Mouse (Mus musculus) liver, embryonic 14.5 days (tissue): Measurements from ENCODE around the gene Gm27027. TPM values are rescaled to one million over a fixed set of nuclear protein-coding genes. Genes with fewer than 3 reads are reported as not detected.

Experiments used
- ATAC-seq: fragments of 200-750 bp; cut with Nextera tagmentation; 2 replicates; pipeline ENCODE4 v1.8.0; 2017; ENCODE audit warnings: moderate number of reproducible peaks, mild to moderate bottlenecking, moderate library complexity; ENCODE audit not compliant: insufficient read depth
- DNase-seq, 3 experiments: peaks; one replicate each; pipeline ENCODE4 v3.0.0-alpha.2; 2012 to 2013; ENCODE audit warnings: low read depth in 3 of 3, low spot score in 3 of 3
- H3K27ac ChIP-seq: fragments of 300-500 bp; sonication (generic); 2 replicates; pipeline ENCODE4 v1.5.1; 2014; ENCODE audit warnings: moderate library complexity, mild to moderate bottlenecking, control low read depth, inconsistent platforms
- H3K27me3 ChIP-seq: fragments of 300-500 bp; sonication (generic); 2 replicates; pipeline ENCODE4 v1.6.1; 2014; ENCODE audit warnings: mild to moderate bottlenecking, low read length, moderate library complexity; ENCODE audit not compliant: control insufficient read depth, insufficient read depth
- H3K36me3 ChIP-seq: fragments of 300-500 bp; sonication (generic); replicated peaks from 2 replicates; pipeline ENCODE4 v1.6.1; 2014; ENCODE audit warnings: low read depth; ENCODE audit not compliant: control insufficient read depth, insufficient read depth
- H3K4me1 ChIP-seq, 2 experiments: fragments of 200-500 bp in 1 of 2; fragments of 300-500 bp in 1 of 2; sonication (generic) in 1 of 2; replicated peaks; 2 replicates each; pipeline ENCODE4 v1.6.1; 2012 to 2014; ENCODE audit warnings: antibody characterized with exemption in 1 of 2, inconsistent platforms in 1 of 2, low read length in 1 of 2; ENCODE audit not compliant: control insufficient read depth in 2 of 2, insufficient read depth in 2 of 2
- H3K4me2 ChIP-seq: fragments of 300-500 bp; sonication (generic); 2 replicates; pipeline ENCODE4 v1.6.1; 2014; ENCODE audit warnings: low read depth, mild to moderate bottlenecking, control low read depth, moderate library complexity
- H3K4me3 ChIP-seq, 2 experiments: fragments of 200-500 bp in 1 of 2; fragments of 300-500 bp in 1 of 2; sonication (generic) in 1 of 2; 2 replicates each; pipeline ENCODE4 v1.5.1; 2012 to 2014; ENCODE audit warnings: low read depth in 2 of 2, low read length in 2 of 2, mild to moderate bottlenecking in 2 of 2, control low read depth in 1 of 2, inconsistent platforms in 1 of 2, moderate library complexity in 1 of 2; ENCODE audit not compliant: insufficient read depth in 1 of 2
- H3K9ac ChIP-seq: fragments of 300-500 bp; sonication (generic); replicated peaks from 2 replicates; pipeline ENCODE4 v1.6.1; 2014; ENCODE audit warnings: mild to moderate bottlenecking, control low read depth, moderate library complexity
- H3K9me3 ChIP-seq: fragments of 300-500 bp; sonication (generic); 2 replicates; pipeline ENCODE4 v1.6.1; 2016; ENCODE audit warnings: low read length, mixed read lengths; ENCODE audit not compliant: control insufficient read depth
- CTCF ChIP-seq: IDR thresholded peaks from 2 replicates; pipeline ENCODE4 v1.5.1; 2016; ENCODE audit warnings: antibody characterized with exemption, low read depth, control low read depth
- EP300 ChIP-seq: IDR thresholded peaks from 2 replicates; pipeline ENCODE4 v1.6.1; 2016; ENCODE audit warnings: antibody characterized with exemption, low read depth
- WGBS: fragments of 180-500 bp; shearing (Covaris S2); extraction: QIAGEN DNeasy Blood & Tissue Kit; methylation state at CpG from one replicate; pipeline ENCODE4 v1.1.7; 2014; ENCODE audit not compliant: insufficient replicate concordance; 5-methylcytosine and 5-hydroxymethylcytosine counted together
- polyA plus RNA-seq, 2 experiments: library from polyadenylated mRNA; depleted of rRNA in 1 of 2; stranded (reverse) in 1 of 2; unstranded in 1 of 2; fragments of >200 nt; fragmentation: Nextera tagmentation in 1 of 2; extraction: Ambion mirVana in 1 of 2; gene quantifications; 2 replicates each; pipeline versions ENCODE4 v1.2.1 to v1.2.3; 2012 to 2014

The Gm27027 gene
- polyA plus RNA-seq, 2 experiments = not detected

- Histone ChIP-seq H3K27me3 (no peaks in the 10 kb centered on the region), H3K4me3 (no peak overlapping the region), H3K36me3 (no peaks in the 10 kb centered on the region), H3K27ac (no peak overlapping the region), H3K9me3 (no peaks in the 10 kb centered on the region), H3K4me2 (no peak overlapping the region), H3K9ac (no peak overlapping the region), H3K4me1 (peaks cover 0 to 3% of the 10 kb centered on the region in 2 experiments; a peak in 1 of 4 replicates)
- WGBS = 55% methylated on average over 11 of the region's 11 CpGs
- DNase-seq = no peak
- no peak for TF ChIP-seq EP300
- TF ChIP-seq CTCF = no peak
- no peak for ATAC-seq
Observed at GRCm38 (mm10) chr2:93941670-93942069, 54.5 kb downstream of the Gm27027 start.

DNA sequence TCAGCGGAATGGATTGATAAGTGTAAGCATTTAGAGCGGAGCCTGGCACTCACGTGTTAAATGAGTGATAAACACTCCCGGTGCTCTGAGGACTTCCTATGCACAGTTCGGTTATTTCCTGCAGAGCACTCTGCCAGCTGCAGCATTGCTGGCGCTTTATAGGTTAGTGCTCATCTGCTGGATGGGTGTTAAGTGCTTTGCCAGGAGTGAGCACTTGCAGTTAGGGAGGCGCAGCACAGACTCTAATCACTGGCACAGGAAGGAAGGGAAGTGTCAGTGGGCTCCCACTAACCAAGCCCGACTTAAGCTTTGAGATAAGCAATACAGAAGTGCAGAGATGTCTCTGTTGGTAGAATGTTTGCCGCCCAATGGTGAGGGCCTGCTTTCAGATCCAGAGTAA lies 57.6 kb downstream of the Gm27027 start:
- Histone ChIP-seq H3K36me3 (no peaks in the 10 kb centered on the region), H3K9ac (no peak overlapping the region), H3K4me3 (no peak overlapping the region), H3K27ac (no peak overlapping the region), H3K27me3 (no peaks in the 10 kb centered on the region), H3K9me3 (no peaks in the 10 kb centered on the region), H3K4me1 (peaks cover 0 to 3% of the 10 kb centered on the region in 2 experiments; a peak in 1 of 4 replicates), H3K4me2 (no peak overlapping the region)
- ATAC-seq = no peak
- TF ChIP-seq CTCF (no peak), EP300 (no peak)
- no peak for DNase-seq
- 15% methylated on average over 9 of the region's 9 CpGs for WGBS

DNA sequence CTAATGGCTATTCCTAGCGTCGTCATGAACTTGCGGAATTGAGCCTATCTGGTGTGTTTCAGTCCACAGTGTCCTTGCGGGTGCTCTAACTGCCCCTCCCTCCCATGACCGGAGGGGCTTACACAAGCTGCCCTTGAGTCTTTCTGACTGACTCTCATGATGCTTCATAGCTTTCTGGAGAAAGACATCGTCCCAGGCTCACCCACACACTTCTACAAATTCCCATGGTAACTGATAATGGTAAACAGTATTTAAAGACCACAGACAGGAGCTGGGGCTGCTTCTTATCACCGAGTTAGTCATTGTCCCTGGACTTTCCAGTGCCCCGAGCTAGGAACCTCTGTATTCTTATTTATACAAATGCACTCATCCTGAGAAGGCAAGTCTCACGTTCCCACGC lies 67.3 kb downstream of the Gm27027 start:
- H3K4me1 ChIP-seq = no peaks in the 10 kb centered on the region
- H3K27ac ChIP-seq = no peak overlapping the region
- DNase-seq = no peak
- TF ChIP-seq EP300 (no peak), CTCF (no peak)
- no peaks in the 10 kb centered on the region for H3K36me3 ChIP-seq
- no peaks in the 10 kb centered on the region for H3K27me3 ChIP-seq
- H3K9me3 ChIP-seq = no peaks in the 10 kb centered on the region
- no peak overlapping the region for H3K4me3 ChIP-seq
- no peak overlapping the region for H3K9ac ChIP-seq
- ATAC-seq = no peak
- H3K4me2 ChIP-seq = no peak overlapping the region
- WGBS = 63% methylated on average over 10 of the region's 10 CpGs

DNA sequence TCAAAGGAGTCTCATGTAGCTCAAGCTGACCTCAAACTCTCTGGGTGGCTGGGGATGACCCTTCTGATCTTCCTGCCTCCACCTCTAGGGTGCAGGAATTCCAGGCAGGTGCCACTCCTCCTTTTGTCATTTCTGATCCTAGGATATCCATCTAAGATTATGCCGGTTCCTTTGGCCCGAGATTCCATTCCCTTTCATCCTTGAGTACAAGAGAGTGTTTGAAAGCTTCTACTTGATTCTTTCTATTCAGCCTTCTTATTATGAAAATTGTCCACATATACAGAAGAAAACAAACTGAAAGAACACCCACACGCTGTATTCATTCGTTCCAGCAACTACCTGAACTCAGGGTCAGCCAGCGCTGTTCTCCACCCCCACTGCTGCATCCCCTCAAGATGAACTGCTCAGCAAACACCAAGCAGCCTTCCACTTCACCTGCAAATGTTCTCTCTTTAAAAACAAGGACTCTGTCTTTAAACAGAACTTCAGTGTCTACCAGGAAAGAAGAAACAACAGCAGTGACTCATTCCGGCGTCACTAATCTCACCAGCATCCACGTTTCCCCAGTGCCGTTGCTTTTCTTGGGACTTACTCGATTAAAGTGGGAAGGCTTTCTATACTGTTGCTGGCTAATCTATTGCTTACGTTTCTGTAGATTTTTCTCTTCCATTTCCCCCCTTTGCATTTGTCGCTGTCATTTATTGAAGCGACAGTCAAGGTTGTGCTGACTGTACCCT lies 68.3 kb downstream of the Gm27027 start:
- H3K4me3 ChIP-seq = no peak overlapping the region
- no peak for TF ChIP-seq CTCF
- no peak for TF ChIP-seq EP300
- H3K36me3 ChIP-seq = no peaks in the 10 kb centered on the region
- H3K27ac ChIP-seq = no peak overlapping the region
- H3K27me3 ChIP-seq = no peaks in the 10 kb centered on the region
- no peaks in the 10 kb centered on the region for H3K4me1 ChIP-seq
- DNase-seq (no peak), ATAC-seq (no peak)
- 59% methylated on average over 13 of the region's 13 CpGs for WGBS
- H3K9ac ChIP-seq = no peak overlapping the region
- no peak overlapping the region for H3K4me2 ChIP-seq
- no peaks in the 10 kb centered on the region for H3K9me3 ChIP-seq

- 88% methylated on average over 8 of the region's 8 CpGs for WGBS
- Histone ChIP-seq H3K9ac (no peak overlapping the region), H3K4me3 (no peak overlapping the region), H3K9me3 (no peaks in the 10 kb centered on the region), H3K4me1 (no peaks in the 10 kb centered on the region), H3K27me3 (no peaks in the 10 kb centered on the region), H3K4me2 (no peak overlapping the region), H3K27ac (no peak overlapping the region), H3K36me3 (no peaks in the 10 kb centered on the region)
- no peak for DNase-seq
- TF ChIP-seq EP300 = no peak
- no peak for TF ChIP-seq CTCF
- ATAC-seq = no peak
Observed at GRCm38 (mm10) chr2:93926141-93926540, 70.0 kb downstream of the Gm27027 start.
